Mouse (Mus musculus) neural tube, embryonic 13.5 days (tissue): Measurements from ENCODE around the gene Synpo2l. TPM values are rescaled to one million over a fixed set of nuclear protein-coding genes. Genes with fewer than 3 reads are reported as not detected.
"Not testable (repeated sequence)": the region's sequence is repeated elsewhere in the genome, so short reads cannot be mapped to it uniquely, and the experiment has no call there.

Experiments
- ATAC-seq: fragments of 200-750 bp; cut with Nextera tagmentation; 2 replicates; pipeline ENCODE4 v1.8.0; 2017; ENCODE audit warnings: low read depth, mild to moderate bottlenecking, moderate TSS enrichment, moderate library complexity
- H3K27ac ChIP-seq: fragments of 300-500 bp; sonication (generic); replicated peaks from 2 replicates; pipeline ENCODE4 v1.5.1; 2015; ENCODE audit warnings: moderate library complexity, mild to moderate bottlenecking, inconsistent platforms
- H3K27me3 ChIP-seq: fragments of 300-500 bp; sonication (generic); 2 replicates; pipeline ENCODE4 v1.6.1; 2015; ENCODE audit warnings: mild to moderate bottlenecking, inconsistent platforms
- H3K36me3 ChIP-seq: fragments of 300-500 bp; sonication (generic); 2 replicates; pipeline ENCODE4 v1.6.1; 2015; ENCODE audit warnings: mild to moderate bottlenecking, inconsistent platforms
- H3K4me1 ChIP-seq: fragments of 300-500 bp; sonication (generic); replicated peaks from 2 replicates; pipeline ENCODE4 v1.6.1; 2015; ENCODE audit warnings: inconsistent platforms
- H3K4me2 ChIP-seq: fragments of 300-500 bp; sonication (generic); 2 replicates; pipeline ENCODE4 v1.6.1; 2015; ENCODE audit warnings: inconsistent platforms, mild to moderate bottlenecking, moderate library complexity
- H3K4me3 ChIP-seq: fragments of 300-500 bp; sonication (generic); 2 replicates; pipeline ENCODE4 v1.5.1; 2015; ENCODE audit warnings: mild to moderate bottlenecking, inconsistent platforms
- H3K9ac ChIP-seq: fragments of 300-500 bp; sonication (generic); 2 replicates; pipeline ENCODE4 v1.6.1; 2015; ENCODE audit warnings: moderate library complexity, mild to moderate bottlenecking, inconsistent platforms
- H3K9me3 ChIP-seq: fragments of 300-500 bp; sonication (generic); 2 replicates; pipeline ENCODE4 v1.6.1; 2016; ENCODE audit warnings: inconsistent platforms
- WGBS: fragments of 180-500 bp; shearing (Covaris S2); methylation state at CpG from one replicate; pipeline ENCODE4 v1.1.7; 2015; 5-methylcytosine and 5-hydroxymethylcytosine counted together
- polyA plus RNA-seq: library from polyadenylated mRNA; unstranded; fragments of >200 nt; fragmentation: Nextera tagmentation; extraction: Ambion mirVana; gene quantifications from 2 replicates; pipeline ENCODE4 v1.2.1, GENCODE M21; 2015

Gene Synpo2l
- polyA plus RNA-seq, result 1.1 and 2.8 TPM in 2 replicates

DNA sequence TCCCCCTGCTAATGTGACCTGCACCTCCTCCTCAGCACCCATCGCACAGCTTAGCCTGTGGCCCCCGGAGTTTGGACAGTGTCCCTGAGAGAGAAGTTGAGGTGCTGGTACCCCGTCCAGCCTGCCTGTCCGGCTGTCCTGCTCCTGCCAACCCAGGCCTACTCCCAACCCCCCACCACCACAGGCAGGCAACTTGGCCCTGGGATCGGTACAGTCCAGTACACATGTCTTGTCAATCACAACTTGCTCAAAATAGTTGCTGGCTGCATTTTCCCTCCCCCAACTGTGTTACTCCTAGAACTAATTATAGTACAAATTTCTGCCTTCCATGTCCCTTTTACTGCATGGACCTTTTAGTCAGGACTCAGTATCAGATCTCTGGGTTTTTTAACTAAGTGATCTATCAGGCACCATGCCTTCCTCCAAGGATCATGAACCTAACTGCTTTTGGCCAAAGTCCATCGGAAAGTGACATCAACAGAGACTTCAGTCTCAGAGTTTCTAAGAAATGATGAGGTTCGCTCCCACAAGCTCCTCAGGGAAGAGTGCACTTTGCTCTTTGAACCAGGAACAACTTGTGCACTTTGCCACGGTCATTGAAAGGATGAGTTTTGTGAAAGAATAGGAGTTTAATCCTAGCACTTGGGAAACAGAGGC, at the start of gene Synpo2l:
TSS of gene Synpo2l (minus strand) at position 201 of the 657 bp plus-strand sequence.
- 0 out of 2 replicates have a peak within 1 kb of the TSS, but pooled peaks have one; percentile 8 for H3K9ac ChIP-seq
- no peaks in the 10 kb centered on the region for H3K36me3 ChIP-seq
- H3K27ac ChIP-seq, result no peak within 1 kb of the TSS
- 0 out of 2 replicates have a peak, but pooled peaks cover 1% of the 10 kb centered on the region for H3K4me1 ChIP-seq
- 80% methylated on average over 8 of the region's 8 CpGs for WGBS
- peaks cover 66% of the 10 kb centered on the region for H3K27me3 ChIP-seq
- H3K4me3 ChIP-seq, result no peak within 1 kb of the TSS
- no peak within 1 kb of the TSS for H3K4me2 ChIP-seq
- ATAC-seq, result no peak
- H3K9me3 ChIP-seq, result no peaks in the 10 kb centered on the region

GRCm38 (mm10) chr14:20713832-20714231, 45.7 kb upstream of the Synpo2l start:
- Histone ChIP-seq H3K4me1 (peaks cover 13% of the 10 kb centered on the region), H3K27ac (no peak overlapping the region), H3K4me2 (no peak overlapping the region), H3K4me3 (no peak overlapping the region), H3K9me3 (no peaks in the 10 kb centered on the region), H3K9ac (no peak overlapping the region), H3K27me3 (no peaks in the 10 kb centered on the region), H3K36me3 (peaks cover 91% of the 10 kb centered on the region)
- WGBS, result 76% methylated on average over 11 of the region's 11 CpGs
- 0 out of 2 replicates have a peak, but pooled peaks have one; percentile 20 for ATAC-seq

- H3K27me3 ChIP-seq, result no peaks in the 10 kb centered on the region
- peak overlapping the region; percentile 100 for H3K4me3 ChIP-seq
- peaks cover 52% of the 10 kb centered on the region for H3K36me3 ChIP-seq
- H3K9ac ChIP-seq, result peak overlapping the region; percentile 99
- no peak for ATAC-seq
- no peaks in the 10 kb centered on the region for H3K9me3 ChIP-seq
- H3K4me2 ChIP-seq, result peak overlapping the region; percentile 83
- H3K27ac ChIP-seq, result peak overlapping the region; percentile 87
- H3K4me1 ChIP-seq, result peaks cover 36% of the 10 kb centered on the region
- 11% methylated on average over 10 of the region's 10 CpGs for WGBS
Observed at GRCm38 (mm10) chr14:20708239-20708638, 40.1 kb upstream of the Synpo2l start.

GRCm38 (mm10) chr14:20707201-20708190, 39.3 kb upstream of the Synpo2l start, which contains the start of gene Zswim8:
Gene Zswim8 (plus strand): TSS chr14:20707552.
- peak; percentile 95 for ATAC-seq
- peaks cover 45% of the 10 kb centered on the region for H3K36me3 ChIP-seq
- under 1% methylated on average over 79 of the region's 80 CpGs for WGBS
- H3K9ac ChIP-seq, result peak within 1 kb of the TSS; percentile 99
- no peaks in the 10 kb centered on the region for H3K27me3 ChIP-seq
- peak within 1 kb of the TSS; percentile 83 for H3K4me2 ChIP-seq
- H3K4me1 ChIP-seq, result peaks cover 36% of the 10 kb centered on the region
- H3K9me3 ChIP-seq, result no peaks in the 10 kb centered on the region
- peak within 1 kb of the TSS; percentile 100 for H3K4me3 ChIP-seq
- H3K27ac ChIP-seq, result peak within 1 kb of the TSS; percentile 87

DNA sequence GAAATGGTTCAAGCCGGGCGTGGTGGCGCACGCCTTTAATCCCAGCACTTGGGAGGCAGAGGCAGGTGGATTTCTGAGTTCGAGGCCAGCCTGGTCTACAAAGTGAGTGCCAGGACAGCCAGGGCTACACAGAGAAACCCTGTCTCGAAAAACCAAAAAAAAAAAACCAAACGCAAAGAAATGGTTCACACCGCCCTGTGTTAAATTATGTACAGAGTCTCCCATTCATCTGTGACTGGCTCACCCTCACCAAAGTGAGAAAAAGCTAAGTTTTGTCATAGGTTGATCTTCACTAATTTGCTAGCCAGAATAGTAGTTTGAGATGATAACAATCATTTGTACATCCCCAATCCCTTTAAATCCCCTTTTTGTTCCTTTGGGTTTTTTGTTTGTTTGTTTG, 35.3 kb upstream of the Synpo2l start:
- ATAC-seq, H3K9me3 ChIP-seq, H3K27me3 ChIP-seq: not testable (repeated sequence)
- peak overlapping the region; percentile 88 for H3K9ac ChIP-seq
- H3K4me1 ChIP-seq, result peaks cover 59% of the 10 kb centered on the region
- peaks cover 27% of the 10 kb centered on the region for H3K36me3 ChIP-seq
- H3K4me3 ChIP-seq, result peak overlapping the region; percentile 79
- peak overlapping the region; percentile 92 for H3K27ac ChIP-seq
- H3K4me2 ChIP-seq, result peak overlapping the region; percentile 68
- 7% methylated on average over 8 of the region's 8 CpGs for whole genome bisulfite sequencing

- Histone ChIP-seq H3K4me1 (peaks cover 61% of the 10 kb centered on the region), H3K4me2 (peak within 1 kb of the TSS; percentile 68), H3K27me3 (no peaks in the 10 kb centered on the region), H3K27ac (peak within 1 kb of the TSS; percentile 92), H3K4me3 (peak within 1 kb of the TSS; percentile 79), H3K9me3 (no peaks in the 10 kb centered on the region), H3K36me3 (peaks cover 31% of the 10 kb centered on the region), H3K9ac (peak within 1 kb of the TSS; percentile 88)
- WGBS, result under 1% methylated on average over 61 of the region's 61 CpGs
- peak; percentile 64 for ATAC-seq
Observed at GRCm38 (mm10) chr14:20702741-20703381, 34.7 kb upstream of the Synpo2l start, which contains the start of gene Chchd1. Gene Chchd1 (plus strand): TSS chr14:20703006.

DNA sequence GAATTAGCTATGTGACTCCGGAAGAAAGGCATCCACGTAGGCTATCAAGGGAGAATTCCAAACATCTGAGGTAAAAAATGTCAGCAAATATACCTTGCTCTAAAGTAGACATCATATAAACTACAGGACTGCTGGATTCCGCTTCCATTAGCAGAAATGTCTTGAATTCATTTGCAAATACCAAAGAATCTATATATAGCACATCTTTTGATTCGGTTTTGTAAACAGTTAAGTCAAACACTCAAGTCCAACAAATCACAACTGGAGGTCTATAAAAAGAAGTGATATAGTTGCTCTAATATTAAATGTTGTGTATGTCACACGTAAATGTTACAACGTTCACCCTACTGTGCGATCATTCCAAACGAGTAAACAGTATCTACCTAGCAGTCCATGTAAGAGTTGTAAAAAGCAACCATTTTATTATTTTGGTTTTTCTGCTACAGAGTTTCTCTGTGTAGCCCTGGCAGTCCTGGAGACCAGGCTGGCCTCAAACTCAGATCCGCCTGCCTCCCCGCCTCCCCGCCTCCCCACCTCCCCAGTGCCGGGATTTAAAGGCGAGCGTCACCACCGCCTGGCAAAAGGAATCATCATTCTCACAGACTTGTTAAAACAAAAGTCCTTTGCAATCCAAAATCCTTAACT, 34.1 kb upstream of the Synpo2l start:
- H3K27ac ChIP-seq, result peak overlapping the region; percentile 92
- no peaks in the 10 kb centered on the region for H3K27me3 ChIP-seq
- WGBS, result 15% methylated on average over 15 of the region's 15 CpGs
- no peaks in the 10 kb centered on the region for H3K9me3 ChIP-seq
- H3K9ac ChIP-seq, result peak overlapping the region; percentile 88
- H3K4me2 ChIP-seq, result peak overlapping the region; percentile 68
- peak overlapping the region; percentile 79 for H3K4me3 ChIP-seq
- H3K36me3 ChIP-seq, result peaks cover 32% of the 10 kb centered on the region
- peak; percentile 7; the same call in 1 of the 2 replicates for ATAC-seq
- H3K4me1 ChIP-seq, result peaks cover 68% of the 10 kb centered on the region

DNA sequence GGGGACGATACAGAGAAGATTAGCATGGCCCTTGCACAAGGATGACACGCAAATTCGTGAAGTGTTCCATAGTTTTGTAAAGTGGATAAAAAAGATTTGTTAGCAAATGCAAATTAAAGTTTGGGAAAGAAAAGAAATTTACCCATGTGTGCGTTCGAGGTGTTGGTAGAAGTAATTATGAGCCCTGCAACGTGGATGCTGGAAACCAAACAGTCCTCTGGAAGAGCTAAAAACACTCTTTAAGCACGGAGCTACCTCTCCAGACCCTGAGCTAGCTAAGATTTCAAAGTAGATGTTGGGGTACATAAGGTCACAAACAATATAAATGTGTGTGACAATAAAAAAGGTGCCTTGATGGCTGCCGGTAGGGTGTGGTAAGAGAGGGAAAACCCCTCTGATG, 33.4 kb upstream of the Synpo2l start:
- no peaks in the 10 kb centered on the region for H3K27me3 ChIP-seq
- peak overlapping the region; percentile 68 for H3K4me2 ChIP-seq
- H3K9me3 ChIP-seq, result no peaks in the 10 kb centered on the region
- ATAC-seq, result no peak
- peaks cover 32% of the 10 kb centered on the region for H3K36me3 ChIP-seq
- H3K9ac ChIP-seq, result peak overlapping the region; percentile 88
- WGBS, result 83% methylated on average over 8 of the region's 8 CpGs
- peaks cover 70% of the 10 kb centered on the region for H3K4me1 ChIP-seq
- no peak overlapping the region for H3K27ac ChIP-seq
- peak overlapping the region; percentile 79 for H3K4me3 ChIP-seq

GRCm38 (mm10) chr14:20700362-20700761, 32.2 kb upstream of the Synpo2l start:
- Histone ChIP-seq H3K4me3 (no peak overlapping the region), H3K9me3 (no peaks in the 10 kb centered on the region), H3K36me3 (peaks cover 29% of the 10 kb centered on the region), H3K27me3 (no peaks in the 10 kb centered on the region), H3K4me2 (no peak overlapping the region), H3K27ac (no peak overlapping the region), H3K4me1 (peaks cover 76% of the 10 kb centered on the region), H3K9ac (no peak overlapping the region)
- 87% methylated on average over 3 of the region's 3 CpGs for WGBS
- ATAC-seq, result no peak

DNA sequence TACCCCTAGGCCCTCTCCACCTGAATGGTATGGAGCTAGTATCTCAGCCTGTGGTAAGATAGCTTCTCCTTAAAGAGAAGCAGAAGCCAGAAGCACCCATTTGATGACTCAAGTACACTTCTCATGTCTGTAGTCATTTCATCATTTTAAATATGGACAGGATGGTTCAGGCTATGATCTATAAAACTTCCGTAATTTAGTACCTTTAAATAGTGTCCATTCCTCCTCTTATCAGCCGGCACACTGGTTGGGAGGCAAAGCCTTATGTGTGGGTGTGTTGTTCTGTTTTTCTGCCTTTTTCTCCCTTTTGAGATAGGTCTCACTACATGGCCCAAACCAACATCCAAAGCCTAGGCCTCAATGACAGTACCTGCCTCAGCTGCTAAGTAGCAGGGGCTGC, 30.4 kb upstream of the Synpo2l start:
- Histone ChIP-seq H3K9ac (peak overlapping the region; percentile 87), H3K27ac (no peak overlapping the region), H3K9me3 (no peaks in the 10 kb centered on the region), H3K4me2 (peak overlapping the region; percentile 84), H3K4me3 (peak overlapping the region; percentile 77; the same call in 1 of the 2 replicates), H3K36me3 (peaks cover 24% of the 10 kb centered on the region), H3K27me3 (no peaks in the 10 kb centered on the region), H3K4me1 (peaks cover 81% of the 10 kb centered on the region)
- ATAC-seq, result no peak
- WGBS, result 94% methylated on average over 2 of the region's 2 CpGs

- 3% methylated on average over 1 of the region's 1 CpGs for WGBS
- Histone ChIP-seq H3K4me2 (peak overlapping the region; percentile 84), H3K9me3 (no peaks in the 10 kb centered on the region), H3K36me3 (peaks cover 40% of the 10 kb centered on the region), H3K4me1 (peaks cover 75% of the 10 kb centered on the region), H3K9ac (peak overlapping the region; percentile 87), H3K27me3 (no peaks in the 10 kb centered on the region), H3K27ac (no peak overlapping the region), H3K4me3 (peak overlapping the region; percentile 77)
- no peak for ATAC-seq
Observed at GRCm38 (mm10) chr14:20696986-20697385, 28.8 kb upstream of the Synpo2l start.
